Mouse (Mus musculus) kidney, embryonic 15.5 days (tissue): ENCODE results near the gene Ankrd27. TPM values are rescaled to one million over a fixed set of nuclear protein-coding genes. Genes with fewer than 3 reads are reported as not detected.

Experiments used
- ATAC-seq: fragments of 200-750 bp; cut with Nextera tagmentation; replicated peaks from 2 replicates; pipeline ENCODE4 v1.8.0; 2017; ENCODE audit warnings: moderate TSS enrichment; ENCODE audit not compliant: low FRiP score
- H3K27ac ChIP-seq: fragments of 300-500 bp; sonication (generic); 2 replicates; pipeline ENCODE4 v1.5.1; 2015; ENCODE audit warnings: mild to moderate bottlenecking, inconsistent platforms
- H3K27me3 ChIP-seq: fragments of 300-500 bp; sonication (generic); 2 replicates; pipeline ENCODE4 v1.6.1; 2015; ENCODE audit warnings: inconsistent platforms
- H3K36me3 ChIP-seq: fragments of 300-500 bp; sonication (generic); 2 replicates; pipeline ENCODE4 v1.6.1; 2015; ENCODE audit warnings: inconsistent platforms
- H3K4me1 ChIP-seq: fragments of 300-500 bp; sonication (generic); 2 replicates; pipeline ENCODE4 v1.6.1; 2015; ENCODE audit warnings: inconsistent platforms
- H3K4me2 ChIP-seq: fragments of 300-500 bp; sonication (generic); 2 replicates; pipeline ENCODE4 v1.6.1; 2015; ENCODE audit warnings: moderate library complexity, mild to moderate bottlenecking, inconsistent platforms
- H3K4me3 ChIP-seq: fragments of 300-500 bp; sonication (generic); replicated peaks from 2 replicates; pipeline ENCODE4 v1.5.1; 2015; ENCODE audit warnings: mild to moderate bottlenecking, inconsistent platforms
- H3K9ac ChIP-seq: fragments of 300-500 bp; sonication (generic); 2 replicates; pipeline ENCODE4 v1.6.1; 2015; ENCODE audit warnings: mild to moderate bottlenecking, inconsistent platforms
- H3K9me3 ChIP-seq: fragments of 300-500 bp; sonication (generic); replicated peaks from 2 replicates; pipeline ENCODE4 v1.6.1; 2016; ENCODE audit warnings: inconsistent platforms
- WGBS: fragments of 180-500 bp; shearing (Covaris S2); methylation state at CpG from one replicate; pipeline ENCODE4 v1.1.7; 2015; ENCODE audit warnings: mixed read lengths; 5-methylcytosine and 5-hydroxymethylcytosine counted together
- polyA plus RNA-seq: library from polyadenylated mRNA; unstranded; fragments of >200 nt; fragmentation: Nextera tagmentation; extraction: Ambion mirVana; gene quantifications from 2 replicates; pipeline ENCODE4 v1.2.1, GENCODE M21; 2015

Gene Ankrd27
- polyA plus RNA-seq, 1 experiment from 2014 or later = 34.3 TPM

DNA sequence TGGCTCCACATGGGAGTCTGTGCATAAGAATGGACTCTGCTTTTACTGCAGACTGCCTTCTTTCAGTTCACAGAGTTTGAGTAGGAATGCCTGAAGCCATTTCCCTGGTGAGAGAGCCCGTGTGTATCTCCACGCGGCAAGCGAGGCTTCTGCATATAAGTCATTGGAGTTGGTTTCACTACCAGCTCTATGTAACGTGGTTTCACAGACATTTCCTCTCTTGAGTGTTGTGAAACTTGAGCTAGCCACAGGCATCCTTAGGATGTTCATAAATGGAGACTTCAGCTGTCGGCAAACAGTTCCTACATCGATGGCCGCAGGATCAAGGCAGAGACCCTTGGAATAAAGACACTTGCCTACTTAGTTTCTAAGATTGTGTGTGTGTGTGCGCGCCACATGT lies 23.2 kb downstream of the Ankrd27 start:
- no peak overlapping the region for H3K4me3 ChIP-seq
- H3K9me3 ChIP-seq = no peaks in the 10 kb centered on the region
- no peak for ATAC-seq
- no peak overlapping the region for H3K4me2 ChIP-seq
- WGBS = 90% methylated on average over 10 of the region's 10 CpGs
- no peaks in the 10 kb centered on the region for H3K27me3 ChIP-seq
- H3K4me1 ChIP-seq = no peaks in the 10 kb centered on the region
- peaks cover 83% of the 10 kb centered on the region for H3K36me3 ChIP-seq
- no peak overlapping the region for H3K27ac ChIP-seq
- no peak overlapping the region for H3K9ac ChIP-seq

- Histone ChIP-seq H3K27me3 (no peaks in the 10 kb centered on the region), H3K9me3 (no peaks in the 10 kb centered on the region), H3K36me3 (peaks cover 78% of the 10 kb centered on the region), H3K27ac (no peak overlapping the region), H3K4me2 (no peak overlapping the region), H3K4me1 (no peaks in the 10 kb centered on the region), H3K4me3 (no peak overlapping the region), H3K9ac (no peak overlapping the region)
- ATAC-seq = no peak
- WGBS = 70% methylated on average over 4 of the region's 4 CpGs
Observed at GRCm38 (mm10) chr7:35617513-35617912, 31.5 kb downstream of the Ankrd27 start.

DNA sequence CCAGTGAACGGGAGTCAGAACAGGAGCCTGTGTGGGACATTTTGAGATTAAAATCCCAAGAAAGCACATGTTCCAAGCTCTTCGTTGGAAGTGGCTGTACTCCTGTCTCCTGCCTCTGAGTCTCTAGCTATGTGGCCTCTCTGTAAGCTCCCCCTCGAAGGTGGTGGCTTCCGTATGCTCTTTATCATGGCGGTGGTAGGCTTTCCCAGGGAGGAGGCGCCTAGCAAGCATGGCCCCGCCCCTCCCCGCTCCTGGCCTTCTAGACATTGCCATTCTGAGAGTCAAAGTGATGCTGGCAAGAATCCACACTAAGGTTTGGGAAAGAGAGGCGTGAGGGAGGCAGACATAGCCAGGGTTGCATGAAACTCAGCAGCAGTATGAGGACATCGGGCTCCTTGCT lies 36.6 kb downstream of the Ankrd27 start:
- 93% methylated on average over 10 of the region's 10 CpGs for WGBS
- H3K4me3 ChIP-seq = no peak overlapping the region
- no peak overlapping the region for H3K9ac ChIP-seq
- H3K4me1 ChIP-seq = no peaks in the 10 kb centered on the region
- no peak overlapping the region for H3K4me2 ChIP-seq
- ATAC-seq = no peak
- H3K9me3 ChIP-seq = no peaks in the 10 kb centered on the region
- H3K27ac ChIP-seq = no peak overlapping the region
- peaks cover 80% of the 10 kb centered on the region for H3K36me3 ChIP-seq
- H3K27me3 ChIP-seq = no peaks in the 10 kb centered on the region

GRCm38 (mm10) chr7:35626038-35626437 lies 40.0 kb downstream of the Ankrd27 start:
- WGBS = 98% methylated on average over 5 of the region's 5 CpGs

GRCm38 (mm10) chr7:35627371-35627770 lies 41.3 kb downstream of the Ankrd27 start:
- H3K36me3 ChIP-seq = peaks cover 84% of the 10 kb centered on the region
- H3K9me3 ChIP-seq = no peaks in the 10 kb centered on the region
- no peak overlapping the region for H3K4me2 ChIP-seq
- no peak overlapping the region for H3K9ac ChIP-seq
- no peaks in the 10 kb centered on the region for H3K4me1 ChIP-seq
- no peaks in the 10 kb centered on the region for H3K27me3 ChIP-seq
- no peak for ATAC-seq
- 84% methylated on average over 10 of the region's 10 CpGs for WGBS
- H3K4me3 ChIP-seq = no peak overlapping the region
- H3K27ac ChIP-seq = no peak overlapping the region

More at GRCm38 (mm10) chr7:35626038-35626437, 40.0 kb downstream of the Ankrd27 start:
- peaks cover 85% of the 10 kb centered on the region for H3K36me3 ChIP-seq
- H3K9ac ChIP-seq = no peak overlapping the region
- no peak for ATAC-seq
- H3K27me3 ChIP-seq = no peaks in the 10 kb centered on the region
- H3K27ac ChIP-seq = no peak overlapping the region
- no peaks in the 10 kb centered on the region for H3K9me3 ChIP-seq
- no peaks in the 10 kb centered on the region for H3K4me1 ChIP-seq
- H3K4me2 ChIP-seq = no peak overlapping the region
- no peak overlapping the region for H3K4me3 ChIP-seq

DNA sequence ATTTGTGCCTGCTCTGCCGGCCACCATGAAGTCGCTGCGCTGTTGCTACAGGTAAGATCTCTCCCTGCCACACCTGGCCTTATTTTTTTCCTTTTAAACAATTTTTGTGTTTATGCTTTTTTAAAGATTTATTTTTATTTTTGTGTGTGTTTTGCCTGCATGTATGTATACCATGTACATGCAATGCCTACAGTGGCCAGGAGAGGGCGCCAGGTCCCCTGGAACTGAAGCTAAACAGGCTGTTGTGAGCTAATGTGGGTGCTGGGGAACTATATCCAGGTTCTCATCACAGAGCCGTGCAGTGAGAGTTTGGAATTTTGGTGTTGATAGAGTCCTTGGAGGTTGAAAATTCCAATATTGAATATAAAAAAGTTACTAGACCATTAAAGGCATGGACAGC lies 42.5 kb downstream of the Ankrd27 start:
- H3K9ac ChIP-seq = no peak overlapping the region
- no peak overlapping the region for H3K27ac ChIP-seq
- H3K36me3 ChIP-seq = peaks cover 82% of the 10 kb centered on the region
- H3K4me1 ChIP-seq = no peaks in the 10 kb centered on the region
- no peaks in the 10 kb centered on the region for H3K9me3 ChIP-seq
- H3K27me3 ChIP-seq = no peaks in the 10 kb centered on the region
- WGBS = 77% methylated on average over 5 of the region's 5 CpGs
- no peak for ATAC-seq
- H3K4me3 ChIP-seq = no peak overlapping the region
- H3K4me2 ChIP-seq = no peak overlapping the region

DNA sequence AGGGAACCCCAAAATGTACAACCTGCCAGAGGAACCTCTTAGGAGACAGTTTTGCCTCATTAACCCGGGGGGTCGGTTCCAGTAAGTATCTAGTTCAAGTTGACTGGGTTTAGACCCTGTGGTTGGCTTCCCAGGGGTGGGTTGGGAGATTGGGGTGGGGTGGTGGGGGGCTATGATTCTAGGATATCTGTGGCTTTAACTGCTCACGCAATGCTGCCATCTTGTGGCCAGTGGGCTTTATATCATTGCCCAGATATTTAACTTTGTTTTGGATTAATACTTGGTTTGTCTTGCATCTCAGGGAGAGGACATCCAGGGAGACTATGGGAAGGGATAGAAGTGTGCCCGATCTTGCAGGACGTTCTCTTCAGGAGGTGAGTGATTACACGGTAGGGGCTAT lies 50.2 kb downstream of the Ankrd27 start:
- Histone ChIP-seq H3K27ac (no peak overlapping the region), H3K9ac (no peak overlapping the region), H3K9me3 (no peaks in the 10 kb centered on the region), H3K4me2 (no peak overlapping the region), H3K4me3 (no peak overlapping the region), H3K36me3 (peaks cover 75% of the 10 kb centered on the region), H3K4me1 (no peaks in the 10 kb centered on the region), H3K27me3 (no peaks in the 10 kb centered on the region)
- ATAC-seq = no peak
- 61% methylated on average over 6 of the region's 6 CpGs for WGBS

DNA sequence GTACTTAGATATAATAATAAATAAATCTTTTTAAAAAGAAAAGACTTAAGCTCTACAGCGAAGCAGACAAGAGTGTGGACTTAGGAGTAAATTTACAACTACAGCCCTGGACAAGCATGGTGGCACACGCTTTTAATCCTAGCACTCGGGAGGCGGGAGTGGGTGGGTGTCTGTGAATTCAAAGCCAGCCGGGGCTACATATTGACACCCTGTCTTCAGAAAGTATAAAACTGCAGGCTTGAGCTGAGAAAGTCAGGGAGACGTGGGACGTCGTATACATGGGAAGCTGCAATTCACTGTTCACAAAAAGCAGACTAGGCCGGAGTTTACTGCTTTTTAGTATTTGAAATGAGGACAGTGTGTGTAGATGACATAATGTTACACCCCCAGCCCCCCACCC lies 50.8 kb downstream of the Ankrd27 start:
- peaks cover 75% of the 10 kb centered on the region for H3K36me3 ChIP-seq

GRCm38 (mm10) chr7:35640072-35640471 lies 54.0 kb downstream of the Ankrd27 start:
- WGBS = 77% methylated on average over 6 of the region's 6 CpGs
- H3K4me2 ChIP-seq = no peak overlapping the region
- no peak overlapping the region for H3K4me3 ChIP-seq
- peaks cover 84% of the 10 kb centered on the region for H3K36me3 ChIP-seq
- no peak overlapping the region for H3K27ac ChIP-seq
- ATAC-seq = no peak
- H3K27me3 ChIP-seq = no peaks in the 10 kb centered on the region
- H3K9me3 ChIP-seq = no peaks in the 10 kb centered on the region
- H3K9ac ChIP-seq = no peak overlapping the region
- H3K4me1 ChIP-seq = no peaks in the 10 kb centered on the region

More for the DNA sequence above, 50.8 kb downstream of the Ankrd27 start:
- no peak overlapping the region for H3K4me2 ChIP-seq
- WGBS = 94% methylated on average over 9 of the region's 9 CpGs
- H3K9ac ChIP-seq = no peak overlapping the region
- ATAC-seq = no peak
- no peak overlapping the region for H3K27ac ChIP-seq
- H3K9me3 ChIP-seq = no peaks in the 10 kb centered on the region
- H3K27me3 ChIP-seq = no peaks in the 10 kb centered on the region
- no peaks in the 10 kb centered on the region for H3K4me1 ChIP-seq
- H3K4me3 ChIP-seq = no peak overlapping the region

GRCm38 (mm10) chr7:35646317-35647081 lies 60.5 kb downstream of the Ankrd27 start:
- peak; percentile 47; the same call in 1 of the 2 replicates for ATAC-seq
- no peaks in the 10 kb centered on the region for H3K9me3 ChIP-seq
- H3K36me3 ChIP-seq = peaks cover 41% of the 10 kb centered on the region
- peak overlapping the region; percentile 73 for H3K4me2 ChIP-seq
- H3K4me3 ChIP-seq = peak overlapping the region; percentile 97
- no peaks in the 10 kb centered on the region for H3K27me3 ChIP-seq
- H3K9ac ChIP-seq = peak overlapping the region; percentile 91
- H3K27ac ChIP-seq = peak overlapping the region; percentile 83
- peaks cover 7% of the 10 kb centered on the region; the same call in 1 of the 2 replicates for H3K4me1 ChIP-seq
- WGBS = 5% methylated on average over 34 of the region's 34 CpGs

- peaks cover 35% of the 10 kb centered on the region for H3K36me3 ChIP-seq
- ATAC-seq = peak; percentile 87
- no peaks in the 10 kb centered on the region for H3K27me3 ChIP-seq
- peak within 1 kb of the TSS; percentile 73 for H3K4me2 ChIP-seq
- peaks cover 7% of the 10 kb centered on the region; the same call in 1 of the 2 replicates for H3K4me1 ChIP-seq
- H3K27ac ChIP-seq = peak within 1 kb of the TSS; percentile 83
- under 1% methylated on average over 56 of the region's 64 CpGs for WGBS
- H3K9me3 ChIP-seq = no peaks in the 10 kb centered on the region; the same call in 1 of the 2 replicates
- H3K4me3 ChIP-seq = peak within 1 kb of the TSS; percentile 97
- H3K9ac ChIP-seq = peak within 1 kb of the TSS; percentile 91
Observed at GRCm38 (mm10) chr7:35647101-35647698, 61.2 kb downstream of the Ankrd27 start, which contains the start of gene Pdcd5. Gene Pdcd5, minus strand, starts transcription at chr7:35647521.
